Mouse (Mus musculus) embryonic facial prominence, embryonic 13.5 days (tissue): ENCODE measurements at regions not wholly inside any gene's neighbourhood (a gene's known extent, or its start where the extent isn't known, plus 50 kb on each side); places are given as distances from the start of the nearest gene placed in this dataset.

Source experiments
- ATAC-seq: fragments of 200-750 bp; cut with Nextera tagmentation; 2 replicates; pipeline ENCODE4 v1.8.0; 2017; ENCODE audit warnings: low read depth; ENCODE audit not compliant: insufficient number of reproducible peaks, insufficient read depth, low FRiP score, low TSS enrichment
- H3K27ac ChIP-seq: fragments of 300-500 bp; sonication (generic); 2 replicates; pipeline ENCODE4 v1.5.1; 2015; ENCODE audit warnings: moderate library complexity, mild to moderate bottlenecking, inconsistent platforms
- H3K27me3 ChIP-seq: fragments of 300-500 bp; sonication (generic); 2 replicates; pipeline ENCODE4 v1.6.1; 2015; ENCODE audit warnings: mild to moderate bottlenecking, inconsistent platforms
- H3K36me3 ChIP-seq: fragments of 300-500 bp; sonication (generic); 2 replicates; pipeline ENCODE4 v1.6.1; 2015; ENCODE audit warnings: mild to moderate bottlenecking, inconsistent platforms
- H3K4me1 ChIP-seq: fragments of 300-500 bp; sonication (generic); 2 replicates; pipeline ENCODE4 v1.6.1; 2015; ENCODE audit warnings: inconsistent platforms
- H3K4me2 ChIP-seq: fragments of 300-500 bp; sonication (generic); 2 replicates; pipeline ENCODE4 v1.6.1; 2015; ENCODE audit warnings: moderate library complexity, mild to moderate bottlenecking, inconsistent platforms
- H3K4me3 ChIP-seq: fragments of 300-500 bp; sonication (generic); 2 replicates; pipeline ENCODE4 v1.5.1; 2015; ENCODE audit warnings: mild to moderate bottlenecking, inconsistent platforms
- H3K9ac ChIP-seq: fragments of 300-500 bp; sonication (generic); 2 replicates; pipeline ENCODE4 v1.6.1; 2015; ENCODE audit warnings: mild to moderate bottlenecking, inconsistent platforms
- H3K9me3 ChIP-seq: fragments of 300-500 bp; sonication (generic); 2 replicates; pipeline ENCODE4 v1.6.1; 2016; ENCODE audit warnings: inconsistent platforms
- WGBS: fragments of 180-500 bp; shearing (Covaris S2); methylation state at CpG from one replicate; pipeline ENCODE4 v1.1.7; 2015; ENCODE audit warnings: mixed read lengths; 5-methylcytosine and 5-hydroxymethylcytosine counted together

- 93% methylated on average over 2 of the region's 2 CpGs for WGBS
- Histone ChIP-seq H3K4me2 (no peak overlapping the region), H3K27me3 (no peaks in the 10 kb centered on the region), H3K27ac (no peak overlapping the region), H3K9ac (no peak overlapping the region), H3K4me3 (no peak overlapping the region), H3K9me3 (no peaks in the 10 kb centered on the region), H3K36me3 (no peaks in the 10 kb centered on the region), H3K4me1 (peaks cover 7% of the 10 kb centered on the region; the same call in 1 of the 2 replicates)
- ATAC-seq = no peak
Measured at GRCm38 (mm10) chr4:64123675-64124074, 76.9 kb upstream of the Tnc start.

- no peaks in the 10 kb centered on the region for H3K27me3 ChIP-seq
- no peak for ATAC-seq
- H3K36me3 ChIP-seq = no peaks in the 10 kb centered on the region
- H3K4me2 ChIP-seq = no peak overlapping the region
- 52% methylated on average over 4 of the region's 4 CpGs for WGBS
- no peak overlapping the region for H3K27ac ChIP-seq
- no peaks in the 10 kb centered on the region for H3K9me3 ChIP-seq
- H3K9ac ChIP-seq = no peak overlapping the region
- no peaks in the 10 kb centered on the region; the same call in 1 of the 2 replicates for H3K4me1 ChIP-seq
- H3K4me3 ChIP-seq = no peak overlapping the region
Measured at GRCm38 (mm10) chr4:64098247-64098646, 51.4 kb upstream of the Tnc start.
